Comparison of ENCODE assay signal across 13 mouse cellular contexts in the genomic region with DNA sequence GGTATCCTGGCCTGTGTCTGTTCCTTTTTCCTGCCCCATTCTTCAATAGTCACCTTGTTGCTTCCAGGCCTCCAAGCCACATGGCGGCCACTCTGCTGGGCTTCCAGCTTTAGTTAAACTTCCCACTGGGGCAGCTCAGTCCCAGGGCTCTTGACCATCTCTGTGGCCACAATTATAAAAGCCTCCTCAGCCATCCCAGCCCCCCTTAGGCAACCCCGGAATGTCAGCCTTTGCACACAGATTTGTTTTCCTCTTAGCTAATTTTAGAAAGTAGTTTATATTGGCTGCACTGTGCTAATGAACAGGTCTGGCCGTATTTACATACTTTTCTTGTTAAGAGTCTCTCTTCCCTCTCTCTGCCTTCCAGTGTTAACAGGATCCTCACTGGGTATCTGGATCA.
DNase-seq lines count a peak whose midpoint lies in the region; ATAC-seq and TF ChIP-seq lines count a peak whose summit lies in the region.
"Had no signal": no experiment of that assay in that cellular context is flagged by ENCODE, and none has a peak within 500 bp of the region (broad histone marks: within the 10 kb centered on the region; RNA-seq: fewer than 3 reads in every experiment).

No protein-coding gene starts in this region.

- H3K4me3 ChIP-seq in left cerebral cortex, adult 2 months: no peak overlapping the region
- H3K4me3 ChIP-seq in forebrain, embryonic 16.5 days (replicated peaks; ENCODE audit: low read length): no peak overlapping the region
- H3K4me3 ChIP-seq in limb, embryonic 10.5 days: no peak overlapping the region
- H3K4me3 ChIP-seq in midbrain, embryonic 14.5 days (replicated peaks; ENCODE audit: low read depth, low read length): no peak overlapping the region
- H3K4me3 ChIP-seq: heart, adult 2 months; kidney, embryonic 15.5 days had no signal

- no peaks in the 10 kb centered on the region for H3K36me3 ChIP-seq in forebrain, embryonic 16.5 days (ENCODE audit: control insufficient read depth, insufficient read depth)
- H3K36me3 ChIP-seq in limb, embryonic 10.5 days: no peaks in the 10 kb centered on the region
- H3K36me3 ChIP-seq in midbrain, embryonic 14.5 days (ENCODE audit: control insufficient read depth, insufficient read depth, low read length): no peaks in the 10 kb centered on the region
- H3K36me3 ChIP-seq: kidney, embryonic 15.5 days had no signal

- no peak for DNase-seq in left cerebral cortex, adult 2 months (ENCODE audit: extremely low spot score in 1 of 2, low spot score in 2 of 2)
- DNase-seq in left cerebral cortex, adult 11 months (ENCODE audit: low spot score): no peak
- no peak for DNase-seq in limb, embryonic 10.5 days (ENCODE audit: low spot score)
- DNase-seq in midbrain, embryonic 14.5 days: no peak
- DNase-seq in urinary bladder, postnatal 36 days (ENCODE audit: low spot score in 2 of 2): no peak
- DNase-seq in heart, adult 9 months (ENCODE audit: low spot score in 2 of 2): no peak
- DNase-seq: heart, adult 2 months; heart, postnatal 4 days; right cerebral cortex, postnatal 4 days; thymus, postnatal 4 days had no signal

- intact Hi-C loops in left cerebral cortex, adult 2 months (cut with DNase I): no loop called here

- H3K27ac ChIP-seq in left cerebral cortex, adult 2 months: peak overlapping the region; percentile 58
- H3K27ac ChIP-seq in forebrain, embryonic 16.5 days (ENCODE audit: low read length): peak overlapping the region; percentile 64
- H3K27ac ChIP-seq in limb, embryonic 10.5 days: peak overlapping the region; percentile 10; the same call in 1 of the 2 replicates
- peak overlapping the region; percentile 54; the same call in 1 of the 2 replicates for H3K27ac ChIP-seq in midbrain, embryonic 14.5 days (replicated peaks; ENCODE audit: low read depth, low read length)
- H3K27ac ChIP-seq: heart, adult 2 months; kidney, embryonic 15.5 days; macrophage had no signal

- no peak for TF ChIP-seq CTCF in left cerebral cortex, adult 2 months (IDR thresholded peaks at IDR 0.05)

- no peaks in the 10 kb centered on the region for H3K27me3 ChIP-seq in forebrain, embryonic 16.5 days (replicated peaks; ENCODE audit: control insufficient read depth, insufficient read depth, low read length)
- H3K27me3 ChIP-seq in limb, embryonic 10.5 days (ENCODE audit: low read depth, poor library complexity, severe bottlenecking): no peaks in the 10 kb centered on the region
- H3K27me3 ChIP-seq in midbrain, embryonic 14.5 days (ENCODE audit: control insufficient read depth, insufficient read depth, low read length): no peaks in the 10 kb centered on the region
- H3K27me3 ChIP-seq: kidney, embryonic 15.5 days had no signal

- no peaks in the 10 kb centered on the region for H3K9me3 ChIP-seq in forebrain, embryonic 16.5 days (ENCODE audit: control insufficient read depth, low read length)
- H3K9me3 ChIP-seq in limb, embryonic 10.5 days (replicated peaks): no peaks in the 10 kb centered on the region
- H3K9me3 ChIP-seq in midbrain, embryonic 14.5 days (ENCODE audit: control insufficient read depth, low read length): no peaks in the 10 kb centered on the region
- H3K9me3 ChIP-seq: kidney, embryonic 15.5 days had no signal

- no peak overlapping the region for H3K9ac ChIP-seq in forebrain, embryonic 16.5 days (replicated peaks; ENCODE audit: low read depth, low read length)
- no peak overlapping the region for H3K9ac ChIP-seq in midbrain, embryonic 14.5 days (replicated peaks; ENCODE audit: low read length)
- H3K9ac ChIP-seq: kidney, embryonic 15.5 days had no signal

- no peak for ATAC-seq in forebrain, embryonic 16.5 days
- no peak for ATAC-seq in midbrain, embryonic 14.5 days (ENCODE audit: low FRiP score, low TSS enrichment)

- peaks cover 47% of the 10 kb centered on the region for H3K4me1 ChIP-seq in forebrain, embryonic 16.5 days (replicated peaks; ENCODE audit: control insufficient read depth, insufficient read depth, low read length)
- peaks cover 27% of the 10 kb centered on the region for H3K4me1 ChIP-seq in limb, embryonic 10.5 days
- peaks cover 23% of the 10 kb centered on the region for H3K4me1 ChIP-seq in midbrain, embryonic 14.5 days (ENCODE audit: control insufficient read depth, insufficient read depth, low read length)

- WGBS in forebrain, embryonic 16.5 days: 38% methylated on average over 3 of the region's 3 CpGs
- 60% methylated on average over 3 of the region's 3 CpGs for WGBS in limb, embryonic 10.5 days
- 73% methylated on average over 3 of the region's 3 CpGs for WGBS in midbrain, embryonic 14.5 days

- no peak overlapping the region for H3K4me2 ChIP-seq in forebrain, embryonic 16.5 days (ENCODE audit: low read length)
- H3K4me2 ChIP-seq in midbrain, embryonic 14.5 days (ENCODE audit: low read length): no peak overlapping the region
- H3K4me2 ChIP-seq: kidney, embryonic 15.5 days had no signal

Comparison
In these comparisons a context has a peak if more than half of its experiments do, and no peak if none do; other contexts are left out.
1. H3K27ac ChIP-seq: peak in every context shown above with its lines; median percentile 64 in forebrain, embryonic 16.5 days; 58 in left cerebral cortex, adult 2 months; 54 in midbrain, embryonic 14.5 days; 10 in limb, embryonic 10.5 days.